Mouse (Mus musculus) adrenal gland, postnatal 14 days (tissue): ENCODE measurements around the gene Fahd1. TPM values are rescaled to one million over a fixed set of nuclear protein-coding genes. Genes with fewer than 3 reads are reported as not detected.

ENCODE experiments used
- DNase-seq: peaks from one replicate; pipeline ENCODE4 v3.0.0; 2021; ENCODE audit warnings: mixed read lengths
- total RNA-seq: library from RNA; stranded (reverse); gene quantifications from 2 replicates; pipeline ENCODE4 v1.2.3, GENCODE M21; 2021

Gene Fahd1
- total RNA-seq, 1 experiment from 2014 or later = 43.0 TPM

- DNase-seq = no peak
Observed at GRCm38 (mm10) chr17:24885356-24886133, 35.4 kb upstream of the Fahd1 start.

GRCm38 (mm10) chr17:24884391-24884790 is 34.2 kb upstream of the Fahd1 start:
- no peak for DNase-seq

GRCm38 (mm10) chr17:24881738-24882440 is 31.7 kb upstream of the Fahd1 start:
- DNase-seq = peak; percentile 70

GRCm38 (mm10) chr17:24878531-24878930 is 28.4 kb upstream of the Fahd1 start:
- peak; percentile 61 for DNase-seq

- peak; percentile 78 for DNase-seq
Observed at GRCm38 (mm10) chr17:24878117-24878397, 27.9 kb upstream of the Fahd1 start.

- peak; percentile 57 for DNase-seq
Observed at GRCm38 (mm10) chr17:24877336-24878116, 27.4 kb upstream of the Fahd1 start.

- no peak for DNase-seq
Observed at GRCm38 (mm10) chr17:24874989-24875388, 24.8 kb upstream of the Fahd1 start.

- no peak for DNase-seq
Observed at GRCm38 (mm10) chr17:24874405-24874745, 24.2 kb upstream of the Fahd1 start.

- no peak for DNase-seq
Observed at GRCm38 (mm10) chr17:24873695-24874404, 23.7 kb upstream of the Fahd1 start.

GRCm38 (mm10) chr17:24867914-24868313 is 17.8 kb upstream of the Fahd1 start:
- no peak for DNase-seq

GRCm38 (mm10) chr17:24865776-24866175 is 15.6 kb upstream of the Fahd1 start, which contains the start of gene Igfals:
Gene Igfals (plus strand): TSS chr17:24865997.
- no peak for DNase-seq

- no peak for DNase-seq
Observed at GRCm38 (mm10) chr17:24861785-24862184, 11.6 kb upstream of the Fahd1 start.

- DNase-seq = no peak
Observed at GRCm38 (mm10) chr17:24860076-24860475, 9.9 kb upstream of the Fahd1 start.

GRCm38 (mm10) chr17:24858967-24859366 is 8.8 kb upstream of the Fahd1 start:
- DNase-seq = no peak

GRCm38 (mm10) chr17:24857831-24858470 is 7.8 kb upstream of the Fahd1 start:
- no peak for DNase-seq

- DNase-seq = no peak
Observed at GRCm38 (mm10) chr17:24856589-24856988, 6.4 kb upstream of the Fahd1 start.

GRCm38 (mm10) chr17:24855838-24856464 is 5.8 kb upstream of the Fahd1 start:
- no peak for DNase-seq

GRCm38 (mm10) chr17:24851381-24852125 is 1.4 kb upstream of the Fahd1 start:
- no peak for DNase-seq

GRCm38 (mm10) chr17:24850773-24851127 is 586 bp upstream of the Fahd1 start:
- no peak for DNase-seq

GRCm38 (mm10) chr17:24849733-24850064 is 465 bp downstream of the Fahd1 start:
- no peak for DNase-seq

GRCm38 (mm10) chr17:24848600-24849031 is 1.5 kb downstream of the Fahd1 start:
- DNase-seq = no peak
